Mouse (Mus musculus) heart, postnatal 10 days (tissue): Measurements from ENCODE around the gene Adamtsl1. TPM values are rescaled to one million over a fixed set of nuclear protein-coding genes. Genes with fewer than 3 reads are reported as not detected.

Source experiments
- DNase-seq, 2 experiments: peaks; one replicate each; pipeline ENCODE4 v3.0.0; 2021
- intact Hi-C: fragments of 180-260 bp; cut with DNase I; formaldehyde crosslinking; loops from one replicate; pipeline ENCODE4 v1.15.1; 2025
- total RNA-seq, 2 experiments: library from RNA; stranded (reverse); gene quantifications; 2 replicates each; pipeline ENCODE4 v1.2.3; 2021

Gene Adamtsl1
- total RNA-seq, 2 experiments from 2014 or later: 4.9 TPM

GRCm38 (mm10) chr4:86126636-86127035, 612.7 kb downstream of the Adamtsl1 start:
- no peak for DNase-seq
- intact Hi-C loops: no loop called here

- intact Hi-C loops: no loop called here
- no peak for DNase-seq
Observed at GRCm38 (mm10) chr4:86158551-86158950, 644.6 kb downstream of the Adamtsl1 start.

- no peak for DNase-seq
- intact Hi-C loops: no loop called here
Observed at GRCm38 (mm10) chr4:86159362-86159761, 645.4 kb downstream of the Adamtsl1 start.

GRCm38 (mm10) chr4:86170763-86171162, 656.8 kb downstream of the Adamtsl1 start:
- intact Hi-C loops: no loop called here
- no peak for DNase-seq

- intact Hi-C loops: no loop called here
- peak in 1 of 2 experiments; percentile 6 for DNase-seq
Observed at GRCm38 (mm10) chr4:86171461-86171860, 657.5 kb downstream of the Adamtsl1 start.

GRCm38 (mm10) chr4:86177471-86177870, 663.5 kb downstream of the Adamtsl1 start:
- intact Hi-C loops: no loop called here
- no peak for DNase-seq

GRCm38 (mm10) chr4:86178116-86178515, 664.1 kb downstream of the Adamtsl1 start:
- intact Hi-C loops: no loop called here
- no peak for DNase-seq

GRCm38 (mm10) chr4:86183701-86184173, 669.8 kb downstream of the Adamtsl1 start:
- no peak for DNase-seq
- intact Hi-C loops: loop anchor here (10.0 kb wide), 1 partner anchor 511 kb away; no protein-coding TSS in a partner anchor

GRCm38 (mm10) chr4:86189853-86190252, 675.9 kb downstream of the Adamtsl1 start:
- peak in 1 of 2 experiments; percentile 7 for DNase-seq
- intact Hi-C loops: loop anchor here (10.0 kb wide), 1 partner anchor 505 kb away; no protein-coding TSS in a partner anchor

- intact Hi-C loops: no loop called here
- DNase-seq: no peak
Observed at GRCm38 (mm10) chr4:86191195-86191594, 677.2 kb downstream of the Adamtsl1 start.

- intact Hi-C loops: no loop called here
Observed at GRCm38 (mm10) chr4:86201766-86202165, 687.8 kb downstream of the Adamtsl1 start.

GRCm38 (mm10) chr4:86203288-86203687, 689.3 kb downstream of the Adamtsl1 start:
- intact Hi-C loops: no loop called here
- peak; percentile 11 to 18 for DNase-seq

More at GRCm38 (mm10) chr4:86201766-86202165, 687.8 kb downstream of the Adamtsl1 start:
- DNase-seq: no peak

GRCm38 (mm10) chr4:86224875-86225274, 710.9 kb downstream of the Adamtsl1 start:
- DNase-seq: no peak
- intact Hi-C loops: no loop called here

GRCm38 (mm10) chr4:86227096-86227495, 713.1 kb downstream of the Adamtsl1 start:
- no peak for DNase-seq
- intact Hi-C loops: no loop called here

- intact Hi-C loops: no loop called here
- peak in 1 of 2 experiments; percentile 5 for DNase-seq
Observed at GRCm38 (mm10) chr4:86233197-86233596, 719.2 kb downstream of the Adamtsl1 start.

GRCm38 (mm10) chr4:86241854-86242424, 728.0 kb downstream of the Adamtsl1 start:
- no peak for DNase-seq
- intact Hi-C loops: no loop called here

GRCm38 (mm10) chr4:86270085-86270484, 756.1 kb downstream of the Adamtsl1 start:
- no peak for DNase-seq
- intact Hi-C loops: no loop called here

GRCm38 (mm10) chr4:86273703-86274355, 759.9 kb downstream of the Adamtsl1 start:
- intact Hi-C loops: no loop called here

GRCm38 (mm10) chr4:86274663-86275062, 760.7 kb downstream of the Adamtsl1 start:
- intact Hi-C loops: no loop called here
- DNase-seq: no peak

More at GRCm38 (mm10) chr4:86273703-86274355, 759.9 kb downstream of the Adamtsl1 start:
- DNase-seq: no peak

- DNase-seq: no peak
- intact Hi-C loops: no loop called here
Observed at GRCm38 (mm10) chr4:86276021-86276813, 762.2 kb downstream of the Adamtsl1 start.

GRCm38 (mm10) chr4:86278546-86278945, 764.6 kb downstream of the Adamtsl1 start:
- intact Hi-C loops: no loop called here
- no peak for DNase-seq
